Mouse (Mus musculus) forebrain, embryonic 16.5 days (tissue): ENCODE measurements around the gene Maml2. TPM values are rescaled to one million over a fixed set of nuclear protein-coding genes. Genes with fewer than 3 reads are reported as not detected.
A peak's percentile ranks its signal among the peaks of the same experiment; 100 is the strongest.

ENCODE experiments used
- ATAC-seq: fragments of 200-750 bp; cut with Nextera tagmentation; 2 replicates; pipeline ENCODE4 v1.8.0; 2017; ENCODE audit warnings: mild to moderate bottlenecking, moderate library complexity
- H3K27ac ChIP-seq: fragments of 300-500 bp; sonication (generic); 2 replicates; pipeline ENCODE4 v1.5.1; 2014; ENCODE audit warnings: low read length, control low read depth
- H3K27me3 ChIP-seq: fragments of 300-500 bp; sonication (generic); replicated peaks from 2 replicates; pipeline ENCODE4 v1.6.1; 2014; ENCODE audit warnings: low read length; ENCODE audit not compliant: control insufficient read depth, insufficient read depth
- H3K36me3 ChIP-seq: fragments of 300-500 bp; sonication (generic); 2 replicates; pipeline ENCODE4 v1.6.1; 2014; ENCODE audit not compliant: control insufficient read depth, insufficient read depth
- H3K4me1 ChIP-seq: fragments of 300-500 bp; sonication (generic); replicated peaks from 2 replicates; pipeline ENCODE4 v1.6.1; 2014; ENCODE audit warnings: low read length; ENCODE audit not compliant: control insufficient read depth, insufficient read depth
- H3K4me2 ChIP-seq: fragments of 300-500 bp; sonication (generic); 2 replicates; pipeline ENCODE4 v1.6.1; 2014; ENCODE audit warnings: mild to moderate bottlenecking, low read length, control low read depth
- H3K4me3 ChIP-seq: fragments of 300-500 bp; sonication (generic); replicated peaks from 2 replicates; pipeline ENCODE4 v1.5.1; 2014; ENCODE audit warnings: mild to moderate bottlenecking, low read length, control low read depth
- H3K9ac ChIP-seq: fragments of 300-500 bp; sonication (generic); replicated peaks from 2 replicates; pipeline ENCODE4 v1.6.1; 2014; ENCODE audit warnings: low read depth, low read length, control low read depth
- H3K9me3 ChIP-seq: fragments of 300-500 bp; sonication (generic); 2 replicates; pipeline ENCODE4 v1.6.1; 2016; ENCODE audit warnings: low read length; ENCODE audit not compliant: control insufficient read depth
- WGBS: fragments of 180-500 bp; shearing (Covaris S2); extraction: QIAGEN DNeasy Blood & Tissue Kit; methylation state at CpG from one replicate; pipeline ENCODE4 v1.1.7; 2014; 5-methylcytosine and 5-hydroxymethylcytosine counted together
- polyA plus RNA-seq: library from polyadenylated mRNA; unstranded; fragments of >200 nt; fragmentation: Nextera tagmentation; extraction: Ambion mirVana; gene quantifications from 2 replicates; pipeline ENCODE4 v1.2.1, GENCODE M21; 2015

The Maml2 gene
- polyA plus RNA-seq: 9.0 and 10.5 TPM in 2 replicates

GRCm38 (mm10) chr9:13297668-13298512, at the start of gene Maml2:
Gene Maml2, plus strand, starts transcription at chr9:13297957.
- H3K4me2 ChIP-seq: peak within 1 kb of the TSS; percentile 74
- 0% methylated on average over 23 of the region's 23 CpGs for WGBS
- H3K9ac ChIP-seq: peak within 1 kb of the TSS; percentile 64
- no peaks in the 10 kb centered on the region for H3K36me3 ChIP-seq
- H3K9me3 ChIP-seq: no peaks in the 10 kb centered on the region
- H3K27ac ChIP-seq: peak within 1 kb of the TSS; percentile 71
- peaks cover 50% of the 10 kb centered on the region for H3K4me1 ChIP-seq
- no peaks in the 10 kb centered on the region for H3K27me3 ChIP-seq
- peak; percentile 67 for ATAC-seq
- H3K4me3 ChIP-seq: peak within 1 kb of the TSS; percentile 52

GRCm38 (mm10) chr9:13248104-13248503, 49.7 kb upstream of the Maml2 start:
- Histone ChIP-seq H3K27me3 (no peaks in the 10 kb centered on the region), H3K4me3 (no peak overlapping the region), H3K36me3 (no peaks in the 10 kb centered on the region), H3K4me2 (no peak overlapping the region; the same call in 1 of the 2 replicates), H3K27ac (no peak overlapping the region), H3K9me3 (no peaks in the 10 kb centered on the region), H3K4me1 (peaks cover 18% of the 10 kb centered on the region), H3K9ac (no peak overlapping the region)
- WGBS: 92% methylated on average over 4 of the region's 4 CpGs
- no peak for ATAC-seq

- H3K36me3 ChIP-seq: no peaks in the 10 kb centered on the region
- H3K9ac ChIP-seq: no peak overlapping the region
- H3K27me3 ChIP-seq: no peaks in the 10 kb centered on the region
- H3K27ac ChIP-seq: no peak overlapping the region
- no peaks in the 10 kb centered on the region for H3K9me3 ChIP-seq
- no peak overlapping the region for H3K4me3 ChIP-seq
- H3K4me1 ChIP-seq: peaks cover 5% of the 10 kb centered on the region
- no peak for ATAC-seq
- H3K4me2 ChIP-seq: no peak overlapping the region
- 92% methylated on average over 2 of the region's 2 CpGs for WGBS
These were observed 46.5 kb upstream of the Maml2 start for GRCm38 (mm10) chr9:13251251-13251650.

GRCm38 (mm10) chr9:13256726-13257125, 41.0 kb upstream of the Maml2 start:
- no peaks in the 10 kb centered on the region for H3K27me3 ChIP-seq
- WGBS: 91% methylated on average over 1 of the region's 1 CpGs

GRCm38 (mm10) chr9:13258173-13258572, 39.6 kb upstream of the Maml2 start:
- H3K27me3 ChIP-seq: no peaks in the 10 kb centered on the region
- no peak overlapping the region for H3K4me3 ChIP-seq
- no peaks in the 10 kb centered on the region for H3K4me1 ChIP-seq
- no peak overlapping the region for H3K27ac ChIP-seq
- H3K9ac ChIP-seq: no peak overlapping the region
- H3K4me2 ChIP-seq: no peak overlapping the region
- ATAC-seq: no peak
- 89% methylated on average over 2 of the region's 2 CpGs for WGBS
- no peaks in the 10 kb centered on the region for H3K9me3 ChIP-seq
- no peaks in the 10 kb centered on the region for H3K36me3 ChIP-seq

More at GRCm38 (mm10) chr9:13256726-13257125, 41.0 kb upstream of the Maml2 start:
- ATAC-seq: no peak
- H3K4me2 ChIP-seq: no peak overlapping the region
- no peaks in the 10 kb centered on the region for H3K9me3 ChIP-seq
- no peak overlapping the region for H3K4me3 ChIP-seq
- no peaks in the 10 kb centered on the region for H3K4me1 ChIP-seq
- H3K36me3 ChIP-seq: no peaks in the 10 kb centered on the region
- no peak overlapping the region for H3K9ac ChIP-seq
- H3K27ac ChIP-seq: no peak overlapping the region

GRCm38 (mm10) chr9:13260980-13261379, 36.8 kb upstream of the Maml2 start:
- Histone ChIP-seq H3K4me3 (no peak overlapping the region), H3K27me3 (no peaks in the 10 kb centered on the region), H3K9ac (no peak overlapping the region), H3K36me3 (no peaks in the 10 kb centered on the region), H3K27ac (no peak overlapping the region), H3K4me1 (no peaks in the 10 kb centered on the region), H3K4me2 (no peak overlapping the region), H3K9me3 (no peaks in the 10 kb centered on the region)
- WGBS: 90% methylated on average over 3 of the region's 3 CpGs
- no peak for ATAC-seq

GRCm38 (mm10) chr9:13273219-13273618, 24.5 kb upstream of the Maml2 start:
- Histone ChIP-seq H3K4me2 (no peak overlapping the region), H3K27me3 (no peaks in the 10 kb centered on the region), H3K36me3 (no peaks in the 10 kb centered on the region), H3K27ac (no peak overlapping the region), H3K4me3 (no peak overlapping the region), H3K9ac (no peak overlapping the region), H3K9me3 (no peaks in the 10 kb centered on the region), H3K4me1 (no peaks in the 10 kb centered on the region)
- ATAC-seq: no peak
- 98% methylated on average over 1 of the region's 1 CpGs for WGBS

- WGBS: 66% methylated on average over 2 of the region's 2 CpGs
- H3K4me3 ChIP-seq: no peak overlapping the region
These were observed 10.3 kb upstream of the Maml2 start for GRCm38 (mm10) chr9:13287482-13287881.

GRCm38 (mm10) chr9:13296274-13297121, 1.3 kb upstream of the Maml2 start:
- peak; percentile 93 for ATAC-seq
- peak overlapping the region; percentile 52 for H3K4me3 ChIP-seq
- H3K4me2 ChIP-seq: peak overlapping the region; percentile 74
- H3K4me1 ChIP-seq: peaks cover 39% of the 10 kb centered on the region
- no peaks in the 10 kb centered on the region for H3K27me3 ChIP-seq
- peak overlapping the region; percentile 64 for H3K9ac ChIP-seq
- WGBS: under 1% methylated on average over 28 of the region's 28 CpGs
- H3K27ac ChIP-seq: peak overlapping the region; percentile 71
- H3K36me3 ChIP-seq: no peaks in the 10 kb centered on the region
- H3K9me3 ChIP-seq: no peaks in the 10 kb centered on the region

More at GRCm38 (mm10) chr9:13287482-13287881, 10.3 kb upstream of the Maml2 start:
- Histone ChIP-seq H3K27me3 (no peaks in the 10 kb centered on the region), H3K27ac (no peak overlapping the region), H3K36me3 (no peaks in the 10 kb centered on the region), H3K4me1 (no peaks in the 10 kb centered on the region), H3K4me2 (no peak overlapping the region), H3K9ac (no peak overlapping the region), H3K9me3 (no peaks in the 10 kb centered on the region)
- ATAC-seq: no peak
